Mouse (Mus musculus) thymus, adult 2 months (tissue): ENCODE data around the gene Mfsd9. TPM values are rescaled to one million over a fixed set of nuclear protein-coding genes. Genes with fewer than 3 reads are reported as not detected.

Experiments
- DNase-seq: peaks from one replicate; pipeline ENCODE4 v3.0.0; 2021
- H3K27ac ChIP-seq: fragments of 200-500 bp; 2 replicates; pipeline ENCODE4 v1.5.1; 2012; ENCODE audit warnings: low read length, control low read depth; ENCODE audit not compliant: control insufficient read depth, insufficient read depth
- H3K27me3 ChIP-seq: fragments of 200-500 bp; 2 replicates; pipeline ENCODE4 v1.6.1; 2012; ENCODE audit warnings: mild to moderate bottlenecking, low read length, moderate library complexity, mixed read lengths; ENCODE audit not compliant: control insufficient read depth, insufficient read depth
- H3K36me3 ChIP-seq: fragments of 200-500 bp; 2 replicates; pipeline ENCODE4 v1.6.1; 2012; ENCODE audit warnings: mild to moderate bottlenecking, low read length, moderate library complexity; ENCODE audit not compliant: control insufficient read depth, insufficient read depth
- H3K4me1 ChIP-seq: fragments of 200-500 bp; replicated peaks from 2 replicates; pipeline ENCODE4 v1.6.1; 2012; ENCODE audit warnings: low read length; ENCODE audit not compliant: control insufficient read depth, insufficient read depth
- H3K4me3 ChIP-seq: fragments of 200-500 bp; 2 replicates; pipeline ENCODE4 v1.5.1; 2012; ENCODE audit warnings: mild to moderate bottlenecking, low read length, control low read depth, moderate library complexity; ENCODE audit not compliant: control insufficient read depth, insufficient read depth
- CTCF ChIP-seq: fragments of 200-500 bp; IDR thresholded peaks from 2 replicates; pipeline ENCODE4 v1.5.1; 2012; ENCODE audit warnings: mild to moderate bottlenecking, control low read depth, low read length, moderate library complexity, borderline replicate concordance; ENCODE audit not compliant: control insufficient read depth, poor library complexity, insufficient read depth; ENCODE audit errors: extremely low read depth
- POLR2A ChIP-seq: fragments of 200-500 bp; IDR thresholded peaks from 2 replicates; pipeline ENCODE4 v1.6.1; 2012; ENCODE audit warnings: mild to moderate bottlenecking, low read length, control low read depth, moderate library complexity; ENCODE audit not compliant: control insufficient read depth, poor library complexity, insufficient read depth; ENCODE audit errors: extremely low read depth
- WGBS: fragments of 180-500 bp; shearing (Covaris S2); methylation state at CpG from one replicate; pipeline ENCODE4 v1.1.7; 2018; 5-methylcytosine and 5-hydroxymethylcytosine counted together
- polyA plus RNA-seq: library from polyadenylated mRNA; depleted of rRNA; stranded (reverse); fragments of >200 nt; gene quantifications from 2 replicates; pipeline ENCODE4 v1.2.3, GENCODE M21; 2012

Gene Mfsd9
- polyA plus RNA-seq, 1 experiment: 1.5 TPM

DNA sequence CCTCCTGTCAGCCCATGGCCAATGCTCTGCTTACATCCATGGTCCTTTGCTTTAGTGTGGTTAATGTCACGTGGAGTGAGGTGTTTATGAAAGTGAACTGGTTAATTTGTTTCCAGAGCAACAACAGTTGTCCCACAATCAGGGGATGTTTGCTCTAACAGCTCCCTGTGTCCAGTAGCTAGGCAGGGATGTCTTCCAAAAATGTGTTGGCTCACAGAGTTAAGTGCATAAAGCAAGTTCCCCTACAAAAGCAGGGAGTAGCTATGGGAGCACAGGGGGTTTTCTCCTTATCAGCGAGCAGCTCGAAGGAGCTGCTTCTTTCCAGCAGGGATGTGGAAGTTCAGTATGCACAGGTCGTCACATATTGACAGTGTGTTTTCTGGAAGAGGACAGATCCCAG, 34.0 kb upstream of the Mfsd9 start:
- Histone ChIP-seq H3K27ac (no peak overlapping the region), H3K4me1 (no peaks in the 10 kb centered on the region), H3K4me3 (no peak overlapping the region), H3K36me3 (no peaks in the 10 kb centered on the region), H3K27me3 (no peaks in the 10 kb centered on the region)
- TF ChIP-seq POLR2A (no peak), CTCF (no peak)
- no peak for DNase-seq
- WGBS: 80% methylated on average over 4 of the region's 4 CpGs

DNA sequence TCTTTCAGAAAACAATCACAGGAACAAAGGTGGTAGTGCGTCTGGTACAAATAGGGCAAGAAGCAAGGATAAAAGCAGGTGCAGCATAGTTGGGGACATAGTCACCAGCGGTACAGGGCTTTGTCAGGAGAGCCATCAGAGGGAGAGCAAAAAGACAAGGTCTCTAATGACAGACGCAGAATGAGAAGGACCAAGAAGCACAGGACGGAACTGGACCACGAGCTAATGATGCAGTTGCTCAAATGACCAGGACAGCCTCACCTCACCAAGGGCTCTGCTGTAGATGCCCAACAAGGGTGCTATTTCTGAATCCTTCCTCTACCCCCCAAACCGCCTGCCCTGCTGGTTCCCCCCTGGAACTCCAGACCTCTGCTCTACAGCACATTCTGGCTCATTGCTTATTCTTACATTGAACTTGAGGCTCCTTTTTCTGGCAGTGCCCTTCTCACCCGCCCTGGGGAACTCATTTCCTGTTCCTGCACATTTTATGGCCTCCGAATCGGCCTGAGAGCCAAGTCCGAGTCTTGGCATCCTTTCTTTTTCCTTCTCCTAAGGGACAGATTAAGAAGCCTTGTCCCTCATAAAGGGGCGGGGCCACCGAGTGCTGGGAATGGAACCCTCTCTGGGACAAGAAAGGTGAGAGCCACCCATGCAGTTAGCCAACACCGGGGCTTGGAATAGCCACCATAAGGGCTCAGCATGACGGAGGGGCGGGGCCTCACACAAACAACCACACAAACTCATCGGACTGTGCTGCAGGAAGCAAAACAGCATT, 24.8 kb upstream of the Mfsd9 start:
- H3K27ac ChIP-seq: no peak overlapping the region
- 74% methylated on average over 16 of the region's 16 CpGs for WGBS
- H3K4me1 ChIP-seq: no peaks in the 10 kb centered on the region
- no peak for TF ChIP-seq CTCF
- no peak for TF ChIP-seq POLR2A
- H3K27me3 ChIP-seq: no peaks in the 10 kb centered on the region
- DNase-seq: no peak
- no peak overlapping the region for H3K4me3 ChIP-seq
- no peaks in the 10 kb centered on the region for H3K36me3 ChIP-seq

DNA sequence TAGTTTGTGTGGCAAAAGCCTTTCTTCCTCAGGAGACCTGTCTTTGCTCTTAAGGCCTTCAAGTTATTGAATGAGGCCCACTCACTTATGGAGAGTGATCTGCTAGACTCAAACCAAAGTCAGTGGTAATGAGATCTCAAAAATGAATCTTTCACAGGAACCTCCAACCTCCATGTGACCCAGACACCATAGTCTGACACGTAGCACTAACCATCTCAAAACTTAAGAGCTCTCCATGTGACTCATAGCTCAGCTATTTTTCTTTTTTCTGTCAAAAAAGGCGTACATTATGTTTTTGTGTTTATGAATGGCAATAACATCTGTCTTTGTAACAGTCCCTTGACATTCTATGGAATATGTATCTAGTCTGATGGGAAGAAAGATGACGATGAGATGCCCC, 18.2 kb upstream of the Mfsd9 start:
- H3K27me3 ChIP-seq: no peaks in the 10 kb centered on the region
- WGBS: 90% methylated on average over 3 of the region's 3 CpGs
- TF ChIP-seq CTCF (no peak), POLR2A (no peak)
- no peak overlapping the region for H3K27ac ChIP-seq
- no peak for DNase-seq
- H3K4me1 ChIP-seq: no peaks in the 10 kb centered on the region
- H3K36me3 ChIP-seq: no peaks in the 10 kb centered on the region
- no peak overlapping the region for H3K4me3 ChIP-seq

DNA sequence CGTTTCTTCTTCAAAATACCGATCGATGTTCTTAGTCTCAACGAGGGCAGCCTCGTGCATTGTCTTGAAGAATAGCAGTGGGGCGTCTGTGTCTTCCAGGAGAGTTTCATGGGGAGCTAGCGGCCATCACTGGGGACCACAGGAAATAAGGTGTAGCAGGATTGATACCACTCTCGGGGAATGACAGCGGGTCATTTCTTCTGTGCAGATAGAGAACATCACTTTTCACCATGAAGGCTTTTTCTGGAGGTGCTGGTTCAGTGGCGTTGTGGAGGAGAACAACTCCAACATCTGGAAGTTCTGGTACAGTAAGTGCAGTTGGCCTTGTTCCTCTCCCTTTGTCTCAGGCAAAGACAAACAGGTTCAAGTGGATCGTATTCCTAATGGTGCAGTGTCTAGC, 15.4 kb upstream of the Mfsd9 start:
- TF ChIP-seq POLR2A (no peak), CTCF (no peak)

DNA sequence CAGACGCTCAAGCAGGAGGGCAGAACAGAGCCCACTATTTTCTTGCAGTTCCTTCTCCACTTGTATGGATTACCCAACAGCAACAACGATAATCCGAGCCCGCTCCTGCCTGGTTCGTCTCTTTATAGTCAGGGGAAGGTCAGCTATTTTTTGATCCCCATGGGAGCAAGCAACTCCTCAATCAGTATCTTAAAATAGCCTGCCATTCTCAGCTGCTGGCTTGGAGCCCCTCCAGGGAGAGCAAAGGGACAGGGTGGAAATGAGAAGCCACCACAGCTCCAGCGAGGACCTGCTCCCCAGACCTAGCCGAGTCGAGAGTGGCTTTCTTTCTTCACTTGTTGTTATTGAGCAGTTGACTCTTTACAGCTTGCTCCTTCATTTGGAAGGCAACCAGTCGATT, 14.9 kb upstream of the Mfsd9 start, which contains the start of gene Tmem182:
TSS of gene Tmem182 (plus strand) at position 251 of the 400 bp plus-strand sequence.
- H3K27me3 ChIP-seq: no peaks in the 10 kb centered on the region
- H3K36me3 ChIP-seq: no peaks in the 10 kb centered on the region
- 84% methylated on average over 9 of the region's 9 CpGs for WGBS
- H3K4me3 ChIP-seq: no peak within 1 kb of the TSS
- no peak for DNase-seq
- H3K27ac ChIP-seq: no peak within 1 kb of the TSS
- TF ChIP-seq POLR2A (no peak), CTCF (no peak)
- no peaks in the 10 kb centered on the region for H3K4me1 ChIP-seq

More for the DNA sequence above, 15.4 kb upstream of the Mfsd9 start:
- no peaks in the 10 kb centered on the region for H3K36me3 ChIP-seq
- 93% methylated on average over 11 of the region's 11 CpGs for WGBS
- no peaks in the 10 kb centered on the region for H3K27me3 ChIP-seq
- no peak overlapping the region for H3K4me3 ChIP-seq
- DNase-seq: no peak
- no peak overlapping the region for H3K27ac ChIP-seq
- H3K4me1 ChIP-seq: no peaks in the 10 kb centered on the region

DNA sequence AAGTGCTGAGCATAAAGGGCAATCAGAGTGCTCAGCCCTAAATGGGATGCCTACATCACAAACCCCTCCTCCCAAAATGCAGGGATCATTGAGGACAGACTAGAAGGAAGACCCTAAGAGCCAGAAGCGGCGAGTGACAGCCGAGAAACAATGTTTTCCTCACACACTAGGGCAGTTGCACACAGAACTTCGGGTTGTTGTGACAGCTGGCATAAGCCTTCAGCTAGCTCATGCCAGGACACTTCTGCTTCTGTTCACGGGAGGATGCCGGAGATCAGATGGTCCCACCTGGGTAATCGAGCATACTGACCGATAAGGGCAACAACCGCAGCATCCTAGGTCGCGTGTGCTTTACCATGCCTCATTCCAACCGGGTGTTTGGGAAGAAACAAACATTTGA, 13.6 kb upstream of the Mfsd9 start:
- Histone ChIP-seq H3K4me3 (no peak overlapping the region), H3K27me3 (no peaks in the 10 kb centered on the region), H3K36me3 (no peaks in the 10 kb centered on the region), H3K27ac (no peak overlapping the region), H3K4me1 (no peaks in the 10 kb centered on the region)
- WGBS: 91% methylated on average over 12 of the region's 12 CpGs
- DNase-seq: no peak
- TF ChIP-seq POLR2A (no peak), CTCF (no peak)
